Mouse (Mus musculus) heart, postnatal 0 days (tissue): ENCODE data around the gene Efcab9. TPM values are rescaled to one million over a fixed set of nuclear protein-coding genes. Genes with fewer than 3 reads are reported as not detected.

Experiments
- ATAC-seq: fragments of 200-750 bp; cut with Nextera tagmentation; 2 replicates; pipeline ENCODE4 v1.8.0; 2017; ENCODE audit warnings: low read depth, moderate number of reproducible peaks, moderate library complexity; ENCODE audit not compliant: insufficient read depth
- DNase-seq: peaks from one replicate; pipeline ENCODE4 v3.0.0-alpha.2; 2016; ENCODE audit warnings: low spot score
- H3K27ac ChIP-seq: fragments of 300-500 bp; sonication (generic); 2 replicates; pipeline ENCODE4 v1.5.1; 2014; ENCODE audit warnings: low read depth, mild to moderate bottlenecking
- H3K27me3 ChIP-seq: fragments of 300-500 bp; sonication (generic); 2 replicates; pipeline ENCODE4 v1.6.1; 2014; ENCODE audit warnings: low read length, mixed read lengths; ENCODE audit not compliant: control insufficient read depth, insufficient read depth
- H3K36me3 ChIP-seq: fragments of 300-500 bp; sonication (generic); replicated peaks from 2 replicates; pipeline ENCODE4 v1.6.1; 2014; ENCODE audit warnings: low read length, mixed read lengths; ENCODE audit not compliant: control insufficient read depth, insufficient read depth
- H3K4me1 ChIP-seq: fragments of 300-500 bp; sonication (generic); 2 replicates; pipeline ENCODE4 v1.6.1; 2014; ENCODE audit warnings: antibody characterized with exemption; ENCODE audit not compliant: control insufficient read depth, insufficient read depth
- H3K4me2 ChIP-seq: fragments of 300-500 bp; sonication (generic); 2 replicates; pipeline ENCODE4 v1.6.1; 2014; ENCODE audit warnings: low read depth, mild to moderate bottlenecking, low read length, moderate library complexity
- H3K4me3 ChIP-seq: fragments of 300-500 bp; sonication (generic); 2 replicates; pipeline ENCODE4 v1.5.1; 2014; ENCODE audit warnings: low read depth, low read length
- H3K9ac ChIP-seq: fragments of 300-500 bp; sonication (generic); replicated peaks from 2 replicates; pipeline ENCODE4 v1.6.1; 2014; ENCODE audit warnings: low read depth, low read length, mixed read lengths
- H3K9me3 ChIP-seq: fragments of 300-500 bp; sonication (generic); replicated peaks from 2 replicates; pipeline ENCODE4 v1.6.1; 2016; ENCODE audit warnings: low read length; ENCODE audit not compliant: control insufficient read depth
- CTCF ChIP-seq: IDR thresholded peaks from 2 replicates; pipeline ENCODE4 v1.5.1; 2016; ENCODE audit warnings: antibody characterized with exemption, control low read depth, low read depth
- EP300 ChIP-seq: IDR thresholded peaks from 2 replicates; pipeline ENCODE4 v1.6.1; 2016; ENCODE audit warnings: antibody characterized with exemption, low read depth
- WGBS: fragments of 180-500 bp; shearing (Covaris S2); extraction: QIAGEN DNeasy Blood & Tissue Kit; methylation state at CpG from one replicate; pipeline ENCODE4 v1.1.7; 2014; 5-methylcytosine and 5-hydroxymethylcytosine counted together
- polyA plus RNA-seq: library from polyadenylated mRNA; unstranded; fragments of >200 nt; fragmentation: Nextera tagmentation; extraction: Ambion mirVana; gene quantifications from 2 replicates; pipeline ENCODE4 v1.2.1, GENCODE M21; 2015
- total RNA-seq: library from RNA; depleted of rRNA; stranded (reverse); fragments of >200 nt; gene quantifications from 2 replicates; pipeline ENCODE4 v1.2.3, GENCODE M21; 2014; ENCODE audit warnings: low replicate concordance

The Efcab9 gene
- total and polyA plus RNA-seq, 2 experiments from 2014 or later = 0.18 TPM; not detected in 1

- Histone ChIP-seq H3K4me1 (peaks cover 23% of the 10 kb centered on the region), H3K9me3 (no peaks in the 10 kb centered on the region), H3K27me3 (no peaks in the 10 kb centered on the region), H3K9ac (no peak overlapping the region), H3K4me2 (no peak overlapping the region), H3K36me3 (no peaks in the 10 kb centered on the region), H3K27ac (no peak overlapping the region), H3K4me3 (no peak overlapping the region)
- DNase-seq (no peak), ATAC-seq (no peak)
- no peak for TF ChIP-seq CTCF
- TF ChIP-seq EP300 = no peak
These were observed 43.5 kb downstream of the Efcab9 start for GRCm38 (mm10) chr11:32488344-32488743.

- no peak for ATAC-seq
- Histone ChIP-seq H3K4me1 (peaks cover 23% of the 10 kb centered on the region), H3K4me2 (no peak overlapping the region), H3K27ac (no peak overlapping the region), H3K27me3 (no peaks in the 10 kb centered on the region), H3K9me3 (no peaks in the 10 kb centered on the region), H3K4me3 (no peak overlapping the region), H3K36me3 (no peaks in the 10 kb centered on the region), H3K9ac (no peak overlapping the region)
- no peak for DNase-seq
- no peak for TF ChIP-seq EP300
- TF ChIP-seq CTCF = peak; percentile 10; the same call in 1 of the 2 replicates
- WGBS = 95% methylated on average over 3 of the region's 3 CpGs
These were observed 44.4 kb downstream of the Efcab9 start for GRCm38 (mm10) chr11:32487501-32487900.

- Histone ChIP-seq H3K4me2 (no peak overlapping the region), H3K36me3 (no peaks in the 10 kb centered on the region), H3K9ac (no peak overlapping the region), H3K9me3 (no peaks in the 10 kb centered on the region), H3K27me3 (no peaks in the 10 kb centered on the region), H3K27ac (no peak overlapping the region), H3K4me3 (no peak overlapping the region), H3K4me1 (peaks cover 23% of the 10 kb centered on the region)
- no peak for DNase-seq
- 15% methylated on average over 3 of the region's 3 CpGs for WGBS
- no peak for TF ChIP-seq CTCF
- no peak for TF ChIP-seq EP300
- ATAC-seq = no peak
These were observed 45.3 kb downstream of the Efcab9 start for GRCm38 (mm10) chr11:32486621-32487020.

GRCm38 (mm10) chr11:32485290-32485689, 46.6 kb downstream of the Efcab9 start:
- ATAC-seq (no peak), DNase-seq (no peak)
- Histone ChIP-seq H3K9me3 (no peaks in the 10 kb centered on the region), H3K4me3 (no peak overlapping the region), H3K9ac (no peak overlapping the region), H3K27ac (no peak overlapping the region), H3K27me3 (no peaks in the 10 kb centered on the region), H3K4me2 (no peak overlapping the region), H3K36me3 (no peaks in the 10 kb centered on the region), H3K4me1 (peaks cover 18% of the 10 kb centered on the region)
- TF ChIP-seq CTCF (no peak), EP300 (no peak)
- WGBS = 61% methylated on average over 3 of the region's 3 CpGs

DNA sequence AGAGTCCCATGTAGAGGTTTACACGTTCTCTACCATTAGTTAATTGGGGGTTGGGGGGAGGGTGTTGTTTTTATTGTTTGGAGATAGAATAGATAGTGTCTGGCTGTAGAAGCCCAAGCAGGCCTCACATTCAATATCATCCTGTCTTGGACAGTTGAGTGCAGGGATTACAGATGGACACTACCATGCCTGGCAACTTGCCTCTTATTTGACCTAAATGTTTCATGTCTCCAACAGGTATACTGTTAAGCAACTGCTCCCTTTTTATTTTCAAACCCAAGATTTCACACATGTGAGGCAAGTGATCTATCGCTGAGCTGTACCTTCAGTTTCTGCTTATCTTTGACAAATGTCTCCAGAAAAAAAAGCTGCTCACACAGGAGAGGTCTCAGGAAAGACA, 50.4 kb downstream of the Efcab9 start:
- Histone ChIP-seq H3K27me3 (no peaks in the 10 kb centered on the region), H3K36me3 (no peaks in the 10 kb centered on the region), H3K9ac (no peak overlapping the region), H3K4me3 (no peak overlapping the region), H3K9me3 (no peaks in the 10 kb centered on the region), H3K27ac (no peak overlapping the region), H3K4me2 (no peak overlapping the region), H3K4me1 (peaks cover under 1% of the 10 kb centered on the region; the same call in 1 of the 2 replicates)
- no peak for DNase-seq
- WGBS = 74% methylated on average over 2 of the region's 2 CpGs
- ATAC-seq = no peak
- TF ChIP-seq EP300 (no peak), CTCF (no peak)

DNA sequence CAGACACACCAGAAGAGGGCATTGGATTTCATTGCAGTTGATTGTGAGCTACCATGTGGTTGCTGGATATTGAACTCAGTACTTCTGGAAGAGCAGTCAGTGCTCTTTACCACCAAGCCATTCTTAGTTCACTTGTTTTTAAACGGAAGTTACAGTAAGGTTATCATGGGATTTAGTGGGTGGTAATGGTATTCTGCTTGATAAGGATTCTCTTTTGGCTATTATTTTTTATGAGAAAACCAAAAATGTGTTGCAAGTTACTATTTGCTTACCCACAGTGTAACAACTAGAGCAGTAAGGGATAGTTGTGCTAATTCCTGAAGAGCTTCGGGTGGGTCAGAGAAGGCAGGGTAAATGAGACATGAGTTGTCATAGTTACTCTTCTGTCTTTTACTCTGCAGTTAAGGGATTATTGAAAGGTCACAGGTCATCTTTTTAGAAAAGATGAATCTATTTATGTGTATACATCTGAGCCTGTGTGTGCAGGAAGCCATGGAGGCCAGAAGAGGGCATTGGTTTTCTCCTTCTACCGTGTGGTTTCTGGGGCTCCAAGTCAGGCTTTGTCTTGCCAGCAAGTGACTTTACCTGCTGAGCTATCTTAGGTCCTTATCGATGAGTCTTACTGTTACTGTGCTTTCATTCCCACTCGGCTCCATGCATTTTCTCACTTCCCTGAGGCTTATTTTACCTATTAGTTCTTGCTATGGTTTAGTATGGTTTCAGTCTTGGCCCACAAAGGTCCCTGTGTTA, 56.2 kb downstream of the Efcab9 start:
- Histone ChIP-seq H3K9me3 (no peaks in the 10 kb centered on the region), H3K27ac (no peak overlapping the region), H3K4me1 (no peaks in the 10 kb centered on the region), H3K27me3 (no peaks in the 10 kb centered on the region), H3K36me3 (no peaks in the 10 kb centered on the region), H3K9ac (no peak overlapping the region), H3K4me3 (no peak overlapping the region), H3K4me2 (no peak overlapping the region)
- TF ChIP-seq CTCF = no peak
- no peak for TF ChIP-seq EP300
- DNase-seq (no peak), ATAC-seq (no peak)
- WGBS = 74% methylated on average over 5 of the region's 5 CpGs
